Mouse (Mus musculus) neural tube, embryonic 12.5 days (tissue): ENCODE measurements around the gene Rgs16. TPM values are rescaled to one million over a fixed set of nuclear protein-coding genes. Genes with fewer than 3 reads are reported as not detected.

Experiments
- ATAC-seq: fragments of 200-750 bp; cut with Nextera tagmentation; 2 replicates; pipeline ENCODE4 v1.8.0; 2017; ENCODE audit warnings: low read depth, mild to moderate bottlenecking, moderate TSS enrichment, moderate library complexity; ENCODE audit not compliant: low FRiP score
- H3K27ac ChIP-seq: fragments of 300-500 bp; sonication (generic); 2 replicates; pipeline ENCODE4 v1.5.1; 2016
- H3K27me3 ChIP-seq: fragments of 300-500 bp; sonication (generic); replicated peaks from 2 replicates; pipeline ENCODE4 v1.6.1; 2016; ENCODE audit warnings: mild to moderate bottlenecking
- H3K36me3 ChIP-seq: fragments of 300-500 bp; sonication (generic); 2 replicates; pipeline ENCODE4 v1.6.1; 2016; ENCODE audit warnings: mild to moderate bottlenecking
- H3K4me1 ChIP-seq: fragments of 300-500 bp; sonication (generic); 2 replicates; pipeline ENCODE4 v1.6.1; 2016
- H3K4me2 ChIP-seq: fragments of 300-500 bp; sonication (generic); replicated peaks from 2 replicates; pipeline ENCODE4 v1.6.1; 2016; ENCODE audit warnings: mild to moderate bottlenecking
- H3K4me3 ChIP-seq: fragments of 300-500 bp; sonication (generic); 2 replicates; pipeline ENCODE4 v1.5.1; 2016
- H3K9ac ChIP-seq: fragments of 300-500 bp; sonication (generic); 2 replicates; pipeline ENCODE4 v1.6.1; 2016; ENCODE audit warnings: mild to moderate bottlenecking
- H3K9me3 ChIP-seq: fragments of 300-500 bp; sonication (generic); 2 replicates; pipeline ENCODE4 v1.6.1; 2016; ENCODE audit warnings: mild to moderate bottlenecking
- WGBS: fragments of 180-500 bp; shearing (Covaris S2); methylation state at CpG from one replicate; pipeline ENCODE4 v1.1.7; 2016; 5-methylcytosine and 5-hydroxymethylcytosine counted together
- polyA plus RNA-seq: library from polyadenylated mRNA; unstranded; fragments of >200 nt; fragmentation: Nextera tagmentation; extraction: Ambion mirVana; gene quantifications from 2 replicates; pipeline ENCODE4 v1.2.1, GENCODE M21; 2016

The Rgs16 gene
- polyA plus RNA-seq, 1 experiment from 2014 or later: 42.6 TPM

- WGBS: 59% methylated on average over 8 of the region's 8 CpGs
- ATAC-seq: 0 out of 2 replicates have a peak, but pooled peaks have one; percentile 8
- peaks cover 23% of the 10 kb centered on the region for H3K4me1 ChIP-seq
- no peak overlapping the region for H3K9ac ChIP-seq
- H3K4me3 ChIP-seq: no peak overlapping the region
- no peaks in the 10 kb centered on the region for H3K36me3 ChIP-seq
- peak overlapping the region; percentile 31; the same call in 1 of the 2 replicates for H3K4me2 ChIP-seq
- no peaks in the 10 kb centered on the region for H3K9me3 ChIP-seq
- no peak overlapping the region for H3K27ac ChIP-seq
- no peaks in the 10 kb centered on the region for H3K27me3 ChIP-seq
Measured at GRCm38 (mm10) chr1:153702853-153703410, 37.2 kb upstream of the Rgs16 start.

DNA sequence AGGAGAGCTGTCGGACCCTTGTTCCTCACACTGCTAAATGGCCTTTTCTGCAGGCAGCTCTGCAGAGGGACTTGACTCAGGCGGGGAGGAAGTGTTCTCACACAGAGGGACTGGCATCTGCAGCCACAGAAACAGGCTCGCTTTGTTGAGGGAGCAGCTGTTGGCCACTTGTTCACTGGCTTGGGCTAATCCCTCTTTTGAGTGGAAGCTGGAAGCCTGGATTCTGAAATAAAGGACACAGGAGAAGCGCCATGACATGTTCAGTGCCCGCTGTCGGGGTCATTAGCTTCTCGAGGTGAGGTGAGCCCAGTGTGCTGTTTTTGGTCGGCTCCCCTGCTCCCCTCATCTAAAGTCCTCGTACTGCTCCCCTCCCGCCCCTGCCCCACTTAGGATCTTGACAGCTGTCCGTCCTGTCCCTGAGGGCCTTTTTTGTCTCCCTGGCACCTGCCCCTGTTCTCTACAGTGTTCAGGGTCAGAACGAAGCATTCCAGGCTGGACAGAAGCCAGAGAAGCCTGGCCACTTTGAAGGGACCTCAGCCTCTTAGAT lies 36.6 kb upstream of the Rgs16 start:
- Histone ChIP-seq H3K36me3 (no peaks in the 10 kb centered on the region), H3K27me3 (no peaks in the 10 kb centered on the region), H3K27ac (peak overlapping the region; percentile 42; the same call in 1 of the 2 replicates), H3K4me2 (peak overlapping the region; percentile 31), H3K9ac (no peak overlapping the region), H3K9me3 (no peaks in the 10 kb centered on the region), H3K4me1 (peaks cover 23% of the 10 kb centered on the region), H3K4me3 (no peak overlapping the region)
- peak; percentile 79 for ATAC-seq
- WGBS: 7% methylated on average over 12 of the region's 12 CpGs

- Histone ChIP-seq H3K27ac (no peak overlapping the region), H3K4me1 (peaks cover 23% of the 10 kb centered on the region), H3K27me3 (no peaks in the 10 kb centered on the region), H3K9me3 (no peaks in the 10 kb centered on the region), H3K4me3 (no peak overlapping the region), H3K4me2 (peak overlapping the region; percentile 31; the same call in 1 of the 2 replicates), H3K9ac (no peak overlapping the region), H3K36me3 (no peaks in the 10 kb centered on the region)
- WGBS: 16% methylated on average over 7 of the region's 7 CpGs
- no peak for ATAC-seq
Measured at GRCm38 (mm10) chr1:153704174-153704573, 36.0 kb upstream of the Rgs16 start.

DNA sequence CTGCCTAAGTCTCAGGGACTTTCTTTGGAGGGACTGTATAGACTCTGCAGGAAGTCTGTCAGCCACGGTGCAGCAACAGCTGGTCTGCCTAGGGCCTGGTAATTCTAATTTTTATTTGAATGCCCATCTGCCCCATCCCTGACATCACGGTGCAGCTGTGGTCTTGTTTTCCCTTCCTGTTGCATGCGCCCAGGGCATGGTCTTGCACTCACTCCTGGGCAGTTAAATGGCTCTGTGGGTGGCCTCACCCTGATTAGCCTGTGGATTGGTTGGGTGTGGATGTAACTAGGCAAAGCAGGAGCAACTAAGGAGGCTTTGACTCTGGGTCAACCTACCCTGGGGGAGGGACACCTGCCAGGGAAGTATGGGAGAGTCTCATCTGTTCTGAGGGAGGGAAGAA lies 35.2 kb upstream of the Rgs16 start:
- no peak overlapping the region for H3K27ac ChIP-seq
- peak; percentile 41; the same call in 1 of the 2 replicates for ATAC-seq
- no peak overlapping the region for H3K4me3 ChIP-seq
- no peaks in the 10 kb centered on the region for H3K9me3 ChIP-seq
- H3K36me3 ChIP-seq: no peaks in the 10 kb centered on the region
- H3K4me1 ChIP-seq: peaks cover 23% of the 10 kb centered on the region
- 12% methylated on average over 3 of the region's 3 CpGs for WGBS
- H3K9ac ChIP-seq: no peak overlapping the region
- H3K4me2 ChIP-seq: no peak overlapping the region
- H3K27me3 ChIP-seq: no peaks in the 10 kb centered on the region

GRCm38 (mm10) chr1:153708626-153709025 lies 31.5 kb upstream of the Rgs16 start:
- H3K4me3 ChIP-seq: no peak overlapping the region
- no peaks in the 10 kb centered on the region for H3K27me3 ChIP-seq
- H3K4me2 ChIP-seq: no peak overlapping the region
- H3K36me3 ChIP-seq: no peaks in the 10 kb centered on the region
- 93% methylated on average over 5 of the region's 5 CpGs for WGBS
- no peak overlapping the region for H3K9ac ChIP-seq
- no peak overlapping the region for H3K27ac ChIP-seq
- ATAC-seq: no peak
- no peaks in the 10 kb centered on the region for H3K9me3 ChIP-seq
- H3K4me1 ChIP-seq: peaks cover 14% of the 10 kb centered on the region

DNA sequence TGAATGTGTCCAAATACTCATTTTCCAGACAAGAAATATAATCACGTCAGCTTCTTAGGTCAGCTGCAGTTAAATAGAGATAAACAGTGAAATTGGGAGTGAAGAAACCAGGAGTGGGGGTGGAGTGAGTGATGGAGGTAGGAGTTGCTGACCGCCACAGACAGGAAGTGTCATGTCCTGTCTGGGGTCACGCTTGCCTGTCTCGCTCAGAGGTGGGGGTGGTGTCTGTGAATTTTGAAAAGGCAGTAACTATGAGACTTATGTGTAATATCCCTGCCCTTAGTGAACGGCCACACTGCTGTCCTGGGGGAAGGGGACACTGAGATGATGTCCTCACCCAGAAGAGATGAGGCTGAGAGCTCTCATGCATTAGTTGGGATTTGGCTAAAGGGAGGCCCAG lies 30.7 kb upstream of the Rgs16 start:
- no peak overlapping the region for H3K4me3 ChIP-seq
- no peaks in the 10 kb centered on the region for H3K27me3 ChIP-seq
- no peak overlapping the region for H3K9ac ChIP-seq
- no peaks in the 10 kb centered on the region for H3K36me3 ChIP-seq
- H3K27ac ChIP-seq: no peak overlapping the region
- 78% methylated on average over 5 of the region's 5 CpGs for WGBS
- no peaks in the 10 kb centered on the region for H3K9me3 ChIP-seq
- no peak for ATAC-seq
- no peak overlapping the region for H3K4me2 ChIP-seq
- peaks cover 6% of the 10 kb centered on the region; the same call in 1 of the 2 replicates for H3K4me1 ChIP-seq

- 80% methylated on average over 3 of the region's 3 CpGs for WGBS
- no peak for ATAC-seq
- no peaks in the 10 kb centered on the region for H3K9me3 ChIP-seq
- H3K4me2 ChIP-seq: no peak overlapping the region
- no peak overlapping the region for H3K9ac ChIP-seq
- no peaks in the 10 kb centered on the region for H3K4me1 ChIP-seq
- no peaks in the 10 kb centered on the region for H3K27me3 ChIP-seq
- H3K27ac ChIP-seq: no peak overlapping the region
- H3K4me3 ChIP-seq: no peak overlapping the region
- H3K36me3 ChIP-seq: no peaks in the 10 kb centered on the region
Measured at GRCm38 (mm10) chr1:153711544-153712262, 28.4 kb upstream of the Rgs16 start.

DNA sequence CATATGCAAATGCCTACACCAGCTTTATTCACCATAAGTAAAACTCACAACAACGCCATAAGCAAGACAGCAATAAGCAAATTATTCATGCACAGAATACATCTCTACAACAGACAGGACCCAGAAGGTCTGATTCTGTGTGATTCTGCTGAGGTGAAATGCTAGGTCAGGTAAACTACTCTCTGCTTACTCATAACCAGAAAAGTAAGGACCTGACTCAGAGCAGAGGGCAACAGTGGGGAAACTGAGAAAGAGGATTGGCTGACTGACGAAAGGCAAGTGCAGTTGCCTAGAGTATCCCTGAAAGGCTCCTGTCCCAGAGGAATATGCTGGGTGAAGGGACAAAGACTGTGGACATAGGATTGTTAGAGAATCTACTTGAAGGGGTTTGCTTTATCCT lies 27.5 kb upstream of the Rgs16 start:
- Histone ChIP-seq H3K4me1 (no peaks in the 10 kb centered on the region), H3K36me3 (no peaks in the 10 kb centered on the region), H3K4me3 (no peak overlapping the region), H3K27me3 (no peaks in the 10 kb centered on the region), H3K27ac (no peak overlapping the region), H3K9ac (no peak overlapping the region), H3K9me3 (no peaks in the 10 kb centered on the region), H3K4me2 (no peak overlapping the region)
- no peak for ATAC-seq
- WGBS: 96% methylated on average over 2 of the region's 2 CpGs

GRCm38 (mm10) chr1:153717990-153718389 lies 22.2 kb upstream of the Rgs16 start:
- 93% methylated on average over 1 of the region's 1 CpGs for WGBS

DNA sequence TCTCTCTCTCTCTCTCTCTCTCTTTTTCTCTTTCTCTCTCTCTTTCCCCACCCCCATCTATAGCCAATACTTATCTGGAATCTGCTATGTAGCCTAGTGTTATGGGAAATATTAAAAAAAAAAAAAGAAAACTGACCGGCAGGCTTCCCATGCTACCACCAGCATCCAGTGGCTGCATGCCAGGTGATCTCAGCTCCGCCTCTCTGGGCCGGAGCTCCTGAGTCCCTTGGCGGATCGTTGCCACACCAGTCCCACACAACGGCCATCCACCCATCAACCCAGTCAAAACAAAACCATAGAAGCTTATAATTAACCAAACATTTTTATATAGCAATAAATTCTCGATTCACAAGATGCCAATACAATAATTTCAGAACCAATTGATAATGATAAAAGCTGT lies 19.2 kb upstream of the Rgs16 start:
- WGBS: 86% methylated on average over 7 of the region's 7 CpGs
- Histone ChIP-seq H3K4me1 (no peaks in the 10 kb centered on the region), H3K36me3 (no peaks in the 10 kb centered on the region), H3K27me3 (no peaks in the 10 kb centered on the region), H3K4me3 (no peak overlapping the region), H3K27ac (no peak overlapping the region), H3K9ac (no peak overlapping the region), H3K9me3 (no peaks in the 10 kb centered on the region), H3K4me2 (no peak overlapping the region)
- ATAC-seq: no peak

More at GRCm38 (mm10) chr1:153717990-153718389, 22.2 kb upstream of the Rgs16 start:
- Histone ChIP-seq H3K9ac (no peak overlapping the region), H3K4me3 (no peak overlapping the region), H3K9me3 (no peaks in the 10 kb centered on the region), H3K27ac (no peak overlapping the region), H3K4me2 (no peak overlapping the region), H3K27me3 (no peaks in the 10 kb centered on the region), H3K36me3 (no peaks in the 10 kb centered on the region), H3K4me1 (no peaks in the 10 kb centered on the region)
- ATAC-seq: no peak

GRCm38 (mm10) chr1:153721565-153722310 lies 18.4 kb upstream of the Rgs16 start:
- no peak overlapping the region for H3K27ac ChIP-seq

GRCm38 (mm10) chr1:153723426-153723825 lies 16.7 kb upstream of the Rgs16 start:
- 78% methylated on average over 9 of the region's 9 CpGs for WGBS
- no peaks in the 10 kb centered on the region for H3K9me3 ChIP-seq
- no peak for ATAC-seq

More at GRCm38 (mm10) chr1:153721565-153722310, 18.4 kb upstream of the Rgs16 start:
- Histone ChIP-seq H3K4me2 (no peak overlapping the region), H3K27me3 (no peaks in the 10 kb centered on the region), H3K36me3 (no peaks in the 10 kb centered on the region), H3K4me1 (no peaks in the 10 kb centered on the region), H3K9me3 (no peaks in the 10 kb centered on the region), H3K9ac (no peak overlapping the region), H3K4me3 (no peak overlapping the region)
- WGBS: 88% methylated on average over 9 of the region's 9 CpGs
- no peak for ATAC-seq

More at GRCm38 (mm10) chr1:153723426-153723825, 16.7 kb upstream of the Rgs16 start:
- no peak overlapping the region for H3K27ac ChIP-seq
- H3K4me3 ChIP-seq: no peak overlapping the region
- no peaks in the 10 kb centered on the region for H3K27me3 ChIP-seq
- H3K36me3 ChIP-seq: no peaks in the 10 kb centered on the region
- H3K9ac ChIP-seq: no peak overlapping the region
- no peak overlapping the region for H3K4me2 ChIP-seq
- no peaks in the 10 kb centered on the region for H3K4me1 ChIP-seq
